Mouse (Mus musculus): ENCODE measurements around the gene Capzb. TPM values are rescaled to one million over a fixed set of nuclear protein-coding genes. Genes with fewer than 3 reads are reported as not detected.

The Capzb gene
- total RNA-seq, 2 experiments from 2014 or later, result 37.6 to 128 TPM

DNA sequence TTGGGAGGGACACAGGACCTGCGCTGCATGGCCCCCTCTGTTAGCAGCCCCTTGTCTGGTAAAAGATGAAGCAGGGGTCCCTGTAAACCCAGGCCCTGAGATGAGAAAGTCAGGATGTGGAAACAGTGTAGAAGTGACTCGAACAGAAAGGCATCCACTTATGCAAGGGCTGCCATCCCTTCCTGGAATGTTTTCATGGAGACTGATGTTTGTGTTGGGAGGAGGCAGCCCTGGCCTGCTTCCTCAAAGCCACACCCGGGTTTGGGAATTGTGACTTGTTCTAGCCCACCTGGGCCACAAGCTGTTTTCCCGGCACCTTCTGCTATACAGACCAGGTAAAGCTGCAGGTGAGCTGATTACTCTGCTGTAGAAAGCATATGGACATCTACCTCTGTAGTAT, 63.4 kb downstream of the Capzb start:
- no peak for ATAC-seq (replicated peaks; ENCODE audit: low FRiP score, poor library complexity, severe bottlenecking)

DNA sequence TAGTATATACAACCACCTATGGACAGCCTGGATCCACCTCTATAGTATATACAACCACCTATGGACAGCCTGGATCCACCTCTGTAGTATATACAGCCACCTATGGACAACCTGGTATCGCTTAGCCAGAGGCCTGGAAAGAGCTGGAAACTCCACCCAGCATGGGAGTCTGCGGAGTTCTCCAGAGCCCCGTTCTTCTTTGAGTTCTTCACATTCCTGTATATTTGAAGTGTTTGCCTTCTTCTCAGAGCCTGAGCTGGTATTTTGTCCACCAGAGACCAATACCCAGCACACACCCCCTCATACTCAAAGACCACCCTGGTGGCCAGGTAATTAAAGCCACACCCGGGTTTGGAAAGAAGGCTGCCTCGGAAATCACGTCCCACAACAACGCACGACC, 64.0 kb downstream of the Capzb start:
- ATAC-seq (replicated peaks; ENCODE audit: low FRiP score, poor library complexity, severe bottlenecking), result no peak

DNA sequence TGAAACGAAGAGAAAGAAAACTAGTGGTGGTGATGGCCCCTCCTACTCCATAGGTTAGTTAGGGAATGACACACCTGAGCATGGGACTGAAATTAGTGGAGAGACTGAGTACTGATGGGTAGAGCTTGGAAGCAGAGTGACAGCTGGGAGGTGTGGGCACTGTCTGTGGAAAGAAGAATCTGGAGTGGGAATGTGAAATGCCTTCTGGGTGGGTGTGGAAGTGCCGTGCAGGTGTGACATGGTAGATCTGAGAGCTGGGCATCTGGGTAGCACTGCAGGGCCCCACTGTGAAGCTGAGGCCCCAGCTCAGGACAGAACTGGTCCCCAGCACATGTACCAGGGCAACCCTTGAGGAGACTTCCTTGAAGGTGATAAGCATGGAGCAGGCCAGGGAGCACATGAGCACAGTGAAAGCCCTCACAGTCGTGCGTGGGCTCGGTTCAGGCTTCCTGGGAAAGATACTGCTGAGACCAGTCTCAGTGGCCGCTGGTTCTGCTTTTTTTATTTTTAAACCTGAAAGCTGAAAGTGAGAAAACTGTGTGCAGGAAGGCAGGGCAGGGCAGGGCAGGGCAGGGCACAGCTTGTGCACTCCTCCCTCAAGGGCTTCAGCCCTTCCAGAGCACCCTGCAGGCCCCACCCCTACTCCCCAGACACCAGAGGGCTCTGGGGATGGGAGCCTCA, 66.1 kb downstream of the Capzb start:
- ATAC-seq (replicated peaks; ENCODE audit: low FRiP score, poor library complexity, severe bottlenecking), result no peak

DNA sequence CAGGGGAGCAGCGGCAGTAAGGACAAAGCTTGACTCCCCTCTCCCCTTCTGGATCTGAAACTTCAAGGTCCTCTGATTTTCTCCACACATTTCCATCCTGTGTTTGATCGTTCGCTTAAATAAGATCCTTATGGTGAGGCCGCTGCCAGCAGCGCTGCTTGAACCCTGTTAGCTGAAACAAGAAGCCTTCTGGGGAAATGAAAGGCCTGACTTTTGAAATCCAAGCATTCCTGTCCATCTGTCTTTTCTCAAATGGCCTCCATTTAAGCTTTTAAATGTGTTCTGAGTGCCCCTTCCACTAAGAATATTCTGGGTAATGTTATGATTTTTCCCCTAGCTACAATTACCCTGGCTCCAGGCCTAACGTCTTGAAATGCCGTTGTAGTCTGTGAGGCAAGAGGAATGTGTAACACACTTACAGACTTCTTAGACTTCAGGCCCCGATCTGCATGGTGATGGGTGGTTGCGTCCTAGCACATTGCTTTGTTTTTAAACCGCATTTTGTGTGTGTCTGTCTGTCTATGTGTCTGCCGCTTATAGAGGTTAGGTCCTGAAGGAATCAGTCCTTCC, 66.7 kb downstream of the Capzb start:
- no peak for ATAC-seq (replicated peaks; ENCODE audit: low FRiP score, poor library complexity, severe bottlenecking)

DNA sequence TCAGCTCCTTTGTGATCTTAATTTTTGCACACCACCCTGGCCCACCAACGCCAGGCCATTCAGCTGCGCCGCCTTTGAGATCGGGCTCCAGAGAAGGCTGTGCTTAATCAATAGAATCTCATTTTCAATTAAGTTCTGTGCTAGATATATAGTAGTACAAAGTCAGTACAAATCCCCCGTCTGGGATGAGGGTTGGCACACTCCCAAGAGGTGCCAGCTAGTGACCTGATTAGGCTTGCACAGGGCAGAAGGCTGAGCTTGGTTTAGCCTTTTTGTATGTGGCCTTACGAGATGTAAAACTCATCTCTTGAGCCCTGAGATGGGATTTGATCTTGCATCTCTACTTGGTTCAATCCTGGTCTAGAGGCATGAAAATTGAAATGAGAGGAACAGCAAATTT, 70.3 kb downstream of the Capzb start:
- ATAC-seq (replicated peaks; ENCODE audit: low FRiP score, poor library complexity, severe bottlenecking), result no peak

DNA sequence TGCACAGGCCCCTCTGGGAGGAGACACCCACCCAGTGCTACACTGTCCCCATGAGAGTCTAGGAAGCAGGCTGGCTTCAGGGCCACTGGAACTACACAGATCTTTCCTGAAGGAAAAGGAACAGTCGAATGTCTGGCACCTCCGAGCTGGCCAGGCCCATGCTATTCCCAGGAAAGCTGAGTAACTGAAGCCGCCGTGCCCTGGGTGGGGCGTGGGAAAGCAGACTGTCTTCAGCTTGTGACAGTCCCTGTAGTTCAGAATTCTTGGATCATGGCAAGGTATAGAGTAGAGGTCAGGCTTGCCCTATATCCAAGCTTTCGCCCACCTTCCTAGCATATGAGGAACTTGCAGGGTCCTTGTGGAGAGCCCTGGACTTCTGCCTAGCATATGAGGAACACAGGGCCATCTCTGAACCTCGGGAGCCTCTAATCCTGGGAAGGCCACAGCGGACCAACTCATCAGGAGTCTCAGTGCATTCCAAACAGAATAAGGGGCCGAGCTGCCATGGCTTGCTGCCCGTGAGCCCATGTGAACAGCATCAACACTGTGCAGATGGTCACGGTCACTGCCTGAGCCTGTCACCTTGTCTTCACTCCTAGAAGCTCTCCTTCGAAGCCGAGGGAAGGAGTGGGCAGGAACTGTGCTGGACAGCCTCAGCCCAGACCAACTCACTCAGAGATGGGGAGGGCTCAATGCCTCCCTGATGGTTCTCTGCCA, 73.2 kb downstream of the Capzb start:
- no peak for ATAC-seq (replicated peaks; ENCODE audit: low FRiP score, poor library complexity, severe bottlenecking)

DNA sequence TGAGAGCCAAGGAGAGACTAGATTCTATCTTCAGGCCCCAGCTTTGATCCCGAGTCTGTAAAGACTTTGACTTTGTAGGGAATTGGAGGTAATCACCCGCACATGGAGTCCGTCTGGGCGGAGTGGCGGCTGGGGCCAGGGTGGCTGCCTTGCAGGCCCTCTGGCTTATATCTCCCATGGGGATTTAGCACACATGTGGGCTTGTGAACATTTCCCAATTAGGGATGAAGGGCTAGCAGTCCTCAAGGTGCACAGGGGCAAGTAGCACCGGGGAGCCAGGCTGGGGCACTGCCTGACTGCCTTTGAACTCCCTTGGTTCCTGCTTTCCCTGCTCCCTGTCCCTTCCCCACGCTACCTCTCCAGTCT, 73.8 kb downstream of the Capzb start:
- no peak for ATAC-seq (replicated peaks; ENCODE audit: low FRiP score, poor library complexity, severe bottlenecking)

DNA sequence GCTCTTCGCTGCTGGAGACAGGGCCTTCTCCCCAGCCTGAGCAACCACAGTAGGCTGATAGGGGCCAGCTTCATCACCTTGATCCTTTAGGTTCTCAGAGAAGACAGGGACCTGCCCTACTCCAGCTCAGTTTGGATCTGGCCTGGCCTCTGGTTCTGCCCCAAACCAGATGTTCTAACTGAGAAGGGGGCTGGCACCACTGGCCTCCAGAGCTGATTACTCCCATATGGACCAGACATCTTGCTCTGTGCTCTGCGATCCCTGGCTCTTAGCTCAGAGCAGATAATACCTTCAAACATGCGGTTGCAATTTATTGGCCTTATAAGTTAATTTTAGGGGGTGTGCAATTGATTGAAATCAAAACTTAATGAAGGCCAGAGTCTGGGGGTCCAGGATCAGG, 74.6 kb downstream of the Capzb start:
- ATAC-seq (replicated peaks; ENCODE audit: low FRiP score, poor library complexity, severe bottlenecking), result no peak

DNA sequence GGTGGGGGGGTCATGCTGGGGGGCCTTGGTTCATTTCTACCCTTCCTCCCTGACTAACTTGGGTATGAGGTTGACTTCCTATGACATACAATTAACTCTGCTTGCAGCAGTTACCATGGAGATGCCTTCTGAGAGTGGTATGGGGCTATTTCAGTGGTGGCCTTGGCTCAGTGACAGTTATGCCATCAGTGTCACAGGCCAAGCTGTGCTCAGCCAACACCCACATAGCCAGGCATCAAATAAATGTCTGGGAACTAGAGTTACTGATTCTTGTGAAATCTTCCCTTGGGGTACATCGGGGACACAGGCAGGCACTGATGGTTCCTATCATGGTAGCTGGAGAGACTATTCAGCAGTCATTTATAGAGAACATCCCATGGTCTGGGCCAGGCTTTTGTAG, 75.5 kb downstream of the Capzb start:
- no peak for ATAC-seq (replicated peaks; ENCODE audit: low FRiP score, poor library complexity, severe bottlenecking)

DNA sequence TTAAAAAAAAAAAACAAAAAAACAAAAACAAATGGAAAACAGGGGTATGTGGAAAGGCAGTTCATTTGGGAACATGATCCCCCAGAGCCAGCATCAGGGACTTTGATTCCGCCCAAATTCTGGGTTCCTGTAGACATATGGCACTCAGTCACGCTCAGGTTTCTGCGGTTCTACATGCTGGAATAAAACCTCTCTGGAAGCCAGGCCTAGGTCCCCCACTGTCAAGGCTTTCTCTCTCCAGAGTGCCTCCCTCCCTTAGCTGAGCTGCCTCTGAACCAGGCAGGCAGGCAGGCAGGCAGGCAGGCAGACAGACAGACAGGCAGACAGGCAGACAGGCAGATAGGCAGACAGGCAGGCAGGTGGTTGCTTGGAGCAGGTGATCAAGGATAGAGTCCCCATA, 77.5 kb downstream of the Capzb start:
- ATAC-seq (replicated peaks; ENCODE audit: low FRiP score, poor library complexity, severe bottlenecking), result no peak

DNA sequence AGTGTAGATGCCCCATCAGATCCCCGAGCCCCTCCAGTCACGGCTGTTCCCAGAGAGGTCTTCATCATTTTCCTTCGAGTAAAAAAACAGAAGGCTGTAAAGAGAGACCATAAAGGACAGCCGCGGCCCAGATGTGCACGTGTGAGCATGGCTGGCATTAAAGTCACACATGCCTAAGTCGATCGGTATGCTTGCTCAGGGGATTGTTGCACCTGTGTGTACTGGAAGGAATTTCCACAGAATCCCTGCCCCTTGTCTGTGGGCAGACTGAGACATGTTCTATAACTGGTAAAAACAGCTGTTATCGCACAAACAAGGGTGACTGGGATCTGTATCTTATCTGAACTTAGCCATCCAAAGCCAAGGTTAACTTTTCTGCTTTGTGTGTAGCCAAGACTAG, 78.9 kb downstream of the Capzb start:
- ATAC-seq (replicated peaks; ENCODE audit: low FRiP score, poor library complexity, severe bottlenecking), result no peak

DNA sequence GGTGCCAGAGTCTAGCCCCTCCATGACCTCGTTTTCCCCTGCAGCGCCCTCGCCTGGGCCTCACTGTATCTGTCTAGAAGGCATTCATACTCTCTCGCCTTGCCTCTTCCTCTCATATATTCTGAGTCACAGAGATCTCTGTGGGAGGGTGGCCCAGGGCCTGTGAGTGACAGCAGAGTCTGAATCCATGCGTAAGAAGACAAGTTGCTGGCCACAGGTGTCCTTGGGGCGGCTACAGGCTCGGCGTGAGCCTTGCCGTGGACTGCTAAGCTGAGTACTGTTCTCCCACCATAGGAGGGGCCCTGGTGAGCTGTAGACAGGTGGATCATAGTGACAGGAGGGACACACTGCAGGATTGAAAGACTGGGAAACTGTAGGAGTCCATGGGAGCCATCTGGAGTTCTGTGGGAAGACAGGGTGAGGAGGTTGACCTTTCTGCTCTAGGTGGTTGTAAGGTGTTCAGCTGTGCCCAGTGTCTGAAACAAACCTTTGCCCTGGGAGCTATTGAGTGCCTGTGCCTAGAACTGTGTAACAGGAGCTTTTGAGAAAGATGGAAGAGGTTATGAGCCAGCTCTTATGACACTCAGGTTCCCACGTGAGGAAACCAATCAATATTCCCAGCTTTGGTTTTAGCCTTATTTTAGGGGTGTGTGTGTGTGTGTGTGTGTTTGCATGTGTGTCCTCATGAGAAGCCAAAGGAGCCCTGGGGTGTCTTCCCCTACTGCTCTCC, 80.4 kb downstream of the Capzb start:
- ATAC-seq (replicated peaks; ENCODE audit: low FRiP score, poor library complexity, severe bottlenecking), result no peak

DNA sequence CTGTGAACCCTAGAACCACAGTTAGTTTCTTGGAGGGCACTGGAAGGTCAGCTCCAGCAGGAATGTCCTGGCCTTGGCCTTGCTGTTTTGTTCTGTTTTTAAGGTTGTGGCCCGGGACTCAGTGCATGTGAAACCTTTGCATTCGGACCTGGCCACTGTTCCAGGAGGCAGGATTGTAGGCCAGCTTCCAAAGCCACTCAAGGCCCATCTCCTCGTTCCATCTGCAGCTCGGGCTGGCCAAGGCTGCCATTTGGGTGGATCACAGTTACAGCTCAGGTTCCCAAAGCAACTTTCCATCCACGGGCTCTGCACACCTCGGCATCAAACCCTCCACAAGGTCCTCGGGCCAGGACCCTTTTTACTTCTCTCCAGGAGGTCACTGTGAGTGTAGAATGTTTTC, 81.9 kb downstream of the Capzb start:
- ATAC-seq (replicated peaks; ENCODE audit: low FRiP score, poor library complexity, severe bottlenecking), result no peak

DNA sequence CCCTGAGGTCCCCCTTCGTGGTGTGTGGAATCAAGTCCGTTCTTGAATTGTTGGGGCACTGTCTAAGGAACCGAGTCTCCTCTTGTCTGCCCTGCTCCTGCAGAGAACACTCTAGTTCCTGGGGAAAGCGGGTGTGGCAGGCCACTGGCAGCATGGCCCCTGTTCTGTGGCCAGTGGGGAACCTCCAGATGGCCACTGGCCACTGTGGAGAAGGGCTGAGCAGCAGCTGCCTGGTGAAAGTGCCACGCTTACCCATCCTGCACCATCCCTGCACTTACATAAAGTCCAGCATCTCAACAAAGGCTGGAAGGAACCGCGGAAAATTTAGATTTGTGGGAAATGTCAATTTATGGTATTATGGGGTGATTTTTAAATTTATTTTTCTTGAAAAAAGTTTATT, 83.7 kb downstream of the Capzb start:
- no peak for ATAC-seq (replicated peaks; ENCODE audit: low FRiP score, poor library complexity, severe bottlenecking)

DNA sequence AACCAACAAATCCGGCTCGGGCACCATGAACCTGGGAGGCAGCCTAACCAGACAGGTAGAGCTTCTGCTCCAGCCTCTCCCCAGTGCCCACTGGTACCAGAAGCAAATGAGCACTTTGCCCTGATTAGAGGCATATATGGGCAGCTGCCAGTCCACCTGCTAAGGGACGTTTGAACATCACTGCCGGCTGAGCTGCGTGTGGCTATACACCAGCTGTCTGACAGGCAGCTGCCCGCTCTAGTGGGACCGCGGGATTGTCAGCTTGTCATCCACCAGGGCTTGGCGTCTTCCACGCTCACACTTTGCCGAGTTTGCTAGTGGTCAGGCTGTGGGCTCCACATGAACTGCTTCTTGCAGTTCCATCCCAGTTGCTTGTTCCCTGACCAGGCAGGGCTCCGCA, 87.8 kb downstream of the Capzb start:
- ATAC-seq (replicated peaks; ENCODE audit: low FRiP score, poor library complexity, severe bottlenecking), result no peak

DNA sequence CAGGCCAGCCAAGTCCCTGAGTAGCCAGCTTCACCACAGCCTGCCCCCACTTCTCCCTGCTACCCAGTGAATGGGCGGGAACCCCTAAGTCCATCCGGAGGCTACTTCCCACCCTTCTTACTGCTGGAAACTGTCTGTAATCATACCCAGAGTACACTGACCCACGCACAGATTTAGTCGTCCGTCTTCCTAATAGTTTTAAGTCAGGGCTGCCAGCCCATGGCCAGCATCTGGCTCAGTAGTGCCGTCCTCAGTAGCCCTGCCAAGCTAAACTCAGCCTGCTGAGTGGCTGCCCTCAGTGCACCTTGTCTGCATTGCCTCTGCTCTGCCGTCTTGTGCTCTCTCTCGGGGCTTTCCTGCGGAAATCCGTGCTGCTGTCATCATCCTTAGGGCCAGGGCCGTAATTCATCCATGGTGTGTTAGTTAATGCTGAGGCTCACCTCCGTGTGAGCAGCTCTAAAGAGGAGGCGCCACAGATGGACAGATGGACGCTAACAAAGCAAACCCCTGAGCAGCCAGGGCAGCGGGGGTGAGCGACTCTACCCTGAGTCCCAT, 89.2 kb downstream of the Capzb start:
- no peak for ATAC-seq (replicated peaks; ENCODE audit: low FRiP score, poor library complexity, severe bottlenecking)

DNA sequence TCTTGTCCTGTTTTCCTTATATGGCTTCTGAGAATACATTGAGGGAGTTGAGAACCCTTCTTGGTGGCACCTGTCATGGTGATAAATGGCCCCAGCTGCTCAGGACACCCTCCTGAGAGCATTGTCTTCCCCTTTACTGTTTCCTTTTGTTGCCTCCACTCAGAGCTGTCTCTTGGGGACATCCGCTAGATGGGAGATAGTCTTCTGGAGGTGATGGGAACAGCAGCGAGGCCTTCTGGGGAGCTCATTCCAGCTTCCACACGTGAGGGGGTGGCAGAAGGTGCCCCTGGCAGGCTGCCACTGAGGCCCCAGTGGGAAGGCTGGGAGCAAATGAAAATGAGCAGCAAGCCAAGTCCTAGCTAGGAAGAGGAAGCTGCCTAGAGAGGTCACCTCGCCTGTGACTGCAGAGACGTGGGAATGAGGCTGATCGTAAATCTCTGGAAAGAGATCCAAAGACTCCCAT, 90.3 kb downstream of the Capzb start:
- ATAC-seq (replicated peaks; ENCODE audit: low FRiP score, poor library complexity, severe bottlenecking), result no peak

DNA sequence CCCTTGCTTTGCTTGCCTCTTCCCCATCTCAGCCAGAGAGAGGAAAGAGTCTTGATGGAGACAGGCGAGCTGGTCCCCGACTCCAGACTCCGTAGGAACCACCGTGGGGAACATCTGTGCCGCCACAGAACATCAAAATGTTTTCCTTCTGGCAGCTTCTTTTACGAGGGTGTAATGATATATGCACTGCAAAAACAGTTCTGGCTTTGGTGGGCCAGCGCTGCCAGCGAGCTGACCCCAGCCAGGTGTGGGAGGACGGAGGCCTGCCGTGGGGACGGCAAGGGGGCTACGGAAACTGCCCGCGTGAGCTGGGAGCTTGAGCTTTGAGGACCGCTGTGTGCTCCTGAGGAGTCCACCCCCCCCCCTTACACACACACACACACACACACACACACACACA, 92.2 kb downstream of the Capzb start:
- ATAC-seq (replicated peaks; ENCODE audit: low FRiP score, poor library complexity, severe bottlenecking), result no peak

DNA sequence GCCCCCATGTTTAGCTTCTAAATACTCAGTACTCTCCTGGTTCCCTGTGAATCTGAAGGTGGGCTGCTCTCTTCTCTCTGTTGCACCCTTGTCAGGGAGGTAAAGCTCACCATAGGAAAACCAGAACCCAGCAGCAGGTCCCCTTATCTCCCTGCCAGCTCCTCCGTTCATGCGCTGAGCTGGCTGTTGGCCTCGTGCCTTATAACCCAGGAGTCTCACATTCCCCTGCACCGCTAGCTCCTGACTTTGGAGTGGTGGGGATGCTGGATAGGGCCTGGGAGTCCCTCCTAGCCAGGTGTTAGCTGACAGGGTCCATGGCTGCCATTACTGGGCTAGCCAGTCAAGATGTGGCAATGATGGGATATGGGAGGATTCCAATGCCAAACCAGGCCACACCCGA, 93.5 kb downstream of the Capzb start:
- ATAC-seq (replicated peaks; ENCODE audit: low FRiP score, poor library complexity, severe bottlenecking), result no peak

DNA sequence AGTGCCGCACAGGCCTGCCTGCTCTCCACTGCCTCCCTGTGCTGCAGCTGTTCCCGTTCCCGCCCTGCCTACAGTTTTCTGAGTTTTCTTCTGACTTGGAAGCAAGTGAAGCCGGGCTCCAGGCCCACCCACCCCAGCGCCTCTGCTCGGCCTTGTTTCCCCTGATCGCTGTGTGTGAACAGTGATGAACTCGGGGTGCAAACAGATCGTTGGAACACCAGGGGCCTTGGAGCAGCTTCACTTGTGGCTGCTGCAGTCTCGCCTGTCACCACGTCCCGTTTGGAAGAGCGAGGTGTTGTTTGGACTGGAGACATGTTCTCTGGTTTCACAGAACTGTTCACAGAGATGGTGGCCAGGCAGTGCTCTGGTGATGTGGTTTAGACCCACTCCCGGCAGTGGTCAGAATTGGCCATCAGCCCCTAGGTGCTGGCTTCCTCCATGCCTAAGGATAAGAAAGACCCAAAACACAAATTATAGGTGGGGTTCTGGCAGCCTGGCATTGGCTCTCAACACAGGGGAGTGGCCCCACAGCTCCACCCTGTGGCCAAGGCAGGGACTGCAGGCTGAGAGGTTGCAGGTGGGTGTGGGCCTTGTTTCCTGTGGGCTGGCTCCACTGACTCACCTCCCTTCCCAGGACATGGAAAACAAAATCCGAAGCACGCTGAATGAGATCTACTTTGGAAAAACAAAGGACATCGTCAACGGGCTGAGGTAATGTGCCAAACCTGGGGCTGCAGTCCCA, 94.6 kb downstream of the Capzb start:
- peak; percentile 69 for ATAC-seq (replicated peaks; ENCODE audit: low FRiP score, poor library complexity, severe bottlenecking)
